Mouse (Mus musculus) lung, embryonic 15.5 days (tissue): ENCODE data around the gene Map3k6. TPM values are rescaled to one million over a fixed set of nuclear protein-coding genes. Genes with fewer than 3 reads are reported as not detected.

ENCODE experiments used
- ATAC-seq: fragments of 200-750 bp; cut with Nextera tagmentation; 2 replicates; pipeline ENCODE4 v1.8.0; 2017; ENCODE audit warnings: moderate number of reproducible peaks, borderline replicate concordance; ENCODE audit not compliant: low FRiP score, low TSS enrichment; ENCODE audit errors: extremely low read depth
- H3K27ac ChIP-seq: fragments of 300-500 bp; sonication (generic); 2 replicates; pipeline ENCODE4 v1.5.1; 2015; ENCODE audit warnings: moderate library complexity, mild to moderate bottlenecking, inconsistent platforms
- H3K27me3 ChIP-seq: fragments of 300-500 bp; sonication (generic); 2 replicates; pipeline ENCODE4 v1.6.1; 2015; ENCODE audit warnings: inconsistent platforms
- H3K36me3 ChIP-seq: fragments of 300-500 bp; sonication (generic); 2 replicates; pipeline ENCODE4 v1.6.1; 2015; ENCODE audit warnings: inconsistent platforms
- H3K4me1 ChIP-seq: fragments of 300-500 bp; sonication (generic); 2 replicates; pipeline ENCODE4 v1.6.1; 2015; ENCODE audit warnings: inconsistent platforms
- H3K4me2 ChIP-seq: fragments of 300-500 bp; sonication (generic); 2 replicates; pipeline ENCODE4 v1.6.1; 2015; ENCODE audit warnings: inconsistent platforms, mild to moderate bottlenecking, moderate library complexity
- H3K4me3 ChIP-seq: fragments of 300-500 bp; sonication (generic); 2 replicates; pipeline ENCODE4 v1.5.1; 2015; ENCODE audit warnings: mild to moderate bottlenecking, inconsistent platforms
- H3K9ac ChIP-seq: fragments of 300-500 bp; sonication (generic); 2 replicates; pipeline ENCODE4 v1.6.1; 2015; ENCODE audit warnings: inconsistent platforms
- H3K9me3 ChIP-seq: fragments of 300-500 bp; sonication (generic); 2 replicates; pipeline ENCODE4 v1.6.1; 2016; ENCODE audit warnings: inconsistent platforms
- WGBS: fragments of 180-500 bp; shearing (Covaris S2); methylation state at CpG from one replicate; pipeline ENCODE4 v1.1.7; 2015; 5-methylcytosine and 5-hydroxymethylcytosine counted together
- polyA plus RNA-seq: library from polyadenylated mRNA; unstranded; fragments of >200 nt; fragmentation: Nextera tagmentation; extraction: Ambion mirVana; gene quantifications from 2 replicates; pipeline ENCODE4 v1.2.1, GENCODE M21; 2015

Gene Map3k6
- polyA plus RNA-seq, 1 experiment from 2014 or later, result 3.0 TPM

DNA sequence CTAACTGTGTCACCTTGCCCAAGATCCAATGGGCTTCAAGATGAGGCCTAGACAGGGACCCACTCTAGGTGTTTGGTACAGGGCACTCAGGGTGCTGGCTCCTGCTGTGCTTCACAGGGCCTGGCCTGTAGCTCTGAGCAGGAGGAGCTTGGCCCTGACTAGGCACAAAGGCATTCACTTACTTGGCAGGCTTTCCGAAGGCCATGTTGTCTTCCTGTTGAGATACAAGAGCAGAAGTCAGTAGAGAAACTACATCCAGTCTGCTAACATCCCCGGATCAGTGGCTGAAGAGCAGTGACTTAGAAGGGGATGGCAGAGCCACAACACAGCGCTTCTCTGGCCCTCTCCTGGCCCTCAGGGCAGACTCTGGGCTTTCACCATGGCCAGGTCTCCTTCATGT is 29.0 kb downstream of the Map3k6 start:
- Histone ChIP-seq H3K4me1 (no peaks in the 10 kb centered on the region), H3K9ac (no peak overlapping the region), H3K4me2 (no peak overlapping the region), H3K27ac (no peak overlapping the region), H3K27me3 (no peaks in the 10 kb centered on the region), H3K4me3 (no peak overlapping the region), H3K36me3 (peaks cover 51% of the 10 kb centered on the region), H3K9me3 (no peaks in the 10 kb centered on the region)
- ATAC-seq, result no peak
- WGBS, result 85% methylated on average over 3 of the region's 3 CpGs

DNA sequence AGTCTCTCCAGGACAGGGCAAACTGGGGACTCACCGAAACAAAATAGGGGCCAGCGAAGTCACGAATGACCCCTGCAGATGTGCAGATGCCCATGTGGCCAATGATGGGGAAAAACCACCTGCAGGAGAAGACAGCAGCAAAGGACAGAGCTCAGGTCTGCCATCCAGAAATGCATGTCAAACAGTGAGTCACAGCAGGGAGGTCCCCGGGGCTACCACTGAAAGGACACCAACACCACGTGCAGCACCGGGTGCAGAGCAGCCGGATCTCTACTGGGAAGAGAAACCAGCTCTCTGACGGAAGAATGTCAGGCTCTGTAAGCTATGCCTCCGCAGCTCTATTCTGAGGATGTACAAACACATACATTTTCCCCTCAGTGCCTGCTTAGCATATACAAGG is 30.3 kb downstream of the Map3k6 start:
- H3K27me3 ChIP-seq, result no peaks in the 10 kb centered on the region
- 89% methylated on average over 9 of the region's 9 CpGs for WGBS
- no peaks in the 10 kb centered on the region for H3K9me3 ChIP-seq
- H3K27ac ChIP-seq, result no peak overlapping the region
- H3K9ac ChIP-seq, result no peak overlapping the region
- peaks cover 39% of the 10 kb centered on the region for H3K36me3 ChIP-seq
- H3K4me2 ChIP-seq, result no peak overlapping the region
- H3K4me1 ChIP-seq, result peaks cover 4% of the 10 kb centered on the region; the same call in 1 of the 2 replicates
- ATAC-seq, result no peak
- no peak overlapping the region for H3K4me3 ChIP-seq

DNA sequence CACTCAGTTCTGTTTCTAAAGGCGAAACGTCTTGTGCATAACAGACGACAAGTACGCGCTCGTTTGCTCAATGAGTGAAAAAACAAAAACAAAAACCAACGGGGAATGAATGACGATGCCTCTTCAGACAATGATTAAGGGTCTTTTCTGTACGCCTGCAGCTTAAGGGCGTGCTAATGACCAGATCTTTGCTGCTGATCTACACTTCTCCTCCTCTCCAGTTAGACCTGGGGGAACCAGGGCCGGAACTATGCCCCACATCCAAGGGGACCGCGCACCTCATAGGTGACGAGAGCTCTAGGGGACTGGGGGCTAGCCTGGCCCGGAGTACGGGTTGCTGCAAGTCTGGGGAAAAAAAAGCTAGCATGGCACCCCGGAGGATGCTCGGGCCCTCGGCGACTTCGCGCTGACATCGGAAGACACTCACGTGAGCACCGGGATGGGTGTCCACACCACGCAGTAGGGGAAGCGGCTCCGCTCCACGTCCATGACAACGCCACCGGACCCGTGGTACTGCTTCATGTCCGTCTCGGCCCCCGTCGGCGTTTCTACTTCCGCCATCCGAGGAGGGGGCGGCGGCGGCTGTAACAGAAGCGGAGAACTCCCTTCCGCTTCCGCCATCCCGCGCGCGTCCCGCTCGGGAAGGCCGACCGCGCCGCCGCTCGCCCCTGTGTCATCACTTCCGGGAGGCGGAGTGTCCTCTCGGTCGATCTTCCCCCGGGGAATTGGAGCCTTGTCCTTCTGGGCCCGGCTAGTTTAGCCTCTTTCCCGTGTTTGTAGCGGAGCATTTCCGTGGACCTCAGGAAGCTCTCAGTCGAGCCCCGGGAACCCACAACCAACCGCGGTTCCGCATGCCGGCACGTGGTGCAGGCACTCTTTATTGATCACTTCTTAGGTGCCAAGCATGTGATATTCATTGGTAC is 36.7 kb downstream of the Map3k6 start, which contains the start of gene Tmem222:
Gene Tmem222, minus strand, starts transcription at position 689 of the 923 bp plus-strand sequence.
- H3K9me3 ChIP-seq, result no peaks in the 10 kb centered on the region
- peak; percentile 92 for ATAC-seq
- peak within 1 kb of the TSS; percentile 59 for H3K4me3 ChIP-seq
- peak within 1 kb of the TSS; percentile 67 for H3K9ac ChIP-seq
- H3K27ac ChIP-seq, result peak within 1 kb of the TSS; percentile 82
- under 1% methylated on average over 73 of the region's 73 CpGs for WGBS
- H3K4me1 ChIP-seq, result peaks cover 19% of the 10 kb centered on the region
- H3K36me3 ChIP-seq, result no peaks in the 10 kb centered on the region
- peak within 1 kb of the TSS; percentile 55 for H3K4me2 ChIP-seq
- no peaks in the 10 kb centered on the region for H3K27me3 ChIP-seq

DNA sequence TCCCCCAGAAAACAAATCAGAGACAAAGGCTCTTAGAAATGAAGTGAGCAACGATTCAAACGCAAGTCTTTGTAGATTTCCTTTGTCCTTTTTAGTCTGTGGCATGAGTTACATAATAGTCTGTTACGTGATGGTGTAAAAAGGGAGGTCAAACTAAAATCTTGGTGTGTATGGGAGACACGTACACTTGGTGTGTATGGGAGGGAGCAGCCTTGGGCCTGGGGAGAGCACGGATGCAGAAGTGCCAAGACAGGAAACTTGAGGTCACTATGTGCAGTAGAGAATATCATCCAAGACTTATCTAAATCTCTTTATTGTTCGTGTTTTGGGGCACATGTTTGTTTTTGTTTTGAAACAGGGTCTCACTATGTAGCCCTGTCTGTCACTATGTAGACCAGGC is 37.4 kb downstream of the Map3k6 start:
- H3K27ac ChIP-seq, result peak overlapping the region; percentile 82
- H3K4me1 ChIP-seq, result peaks cover 19% of the 10 kb centered on the region
- peak overlapping the region; percentile 67; the same call in 1 of the 2 replicates for H3K9ac ChIP-seq
- H3K4me3 ChIP-seq, result peak overlapping the region; percentile 59
- 18% methylated on average over 6 of the region's 6 CpGs for WGBS
- H3K9me3 ChIP-seq, result no peaks in the 10 kb centered on the region
- H3K4me2 ChIP-seq, result peak overlapping the region; percentile 55
- no peak for ATAC-seq
- H3K27me3 ChIP-seq, result no peaks in the 10 kb centered on the region
- no peaks in the 10 kb centered on the region for H3K36me3 ChIP-seq

DNA sequence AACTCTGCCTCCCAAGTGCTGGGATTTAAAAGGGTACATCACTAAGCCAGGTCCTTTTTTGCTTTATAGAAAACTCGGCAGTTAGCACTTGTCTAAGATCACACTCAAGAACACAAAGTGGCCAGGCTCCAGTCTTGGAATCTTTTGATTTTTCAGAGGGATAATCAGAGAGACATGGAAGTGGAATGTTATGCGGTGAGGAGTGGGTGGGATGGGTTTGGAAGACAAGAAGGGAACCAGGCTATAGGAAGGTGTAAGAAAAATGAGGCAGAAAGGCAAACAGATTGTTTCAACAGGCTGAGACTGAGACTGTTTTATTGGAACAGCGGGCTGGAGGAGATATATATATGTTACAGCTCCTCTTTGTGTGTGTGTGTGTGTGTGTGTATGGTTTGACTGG is 37.9 kb downstream of the Map3k6 start:
- Histone ChIP-seq H3K27me3 (no peaks in the 10 kb centered on the region), H3K4me1 (peaks cover 19% of the 10 kb centered on the region), H3K4me3 (no peak overlapping the region), H3K27ac (peak overlapping the region; percentile 82), H3K36me3 (no peaks in the 10 kb centered on the region), H3K4me2 (peak overlapping the region; percentile 55), H3K9ac (no peak overlapping the region), H3K9me3 (no peaks in the 10 kb centered on the region)
- ATAC-seq, result no peak
- WGBS, result 84% methylated on average over 3 of the region's 3 CpGs

DNA sequence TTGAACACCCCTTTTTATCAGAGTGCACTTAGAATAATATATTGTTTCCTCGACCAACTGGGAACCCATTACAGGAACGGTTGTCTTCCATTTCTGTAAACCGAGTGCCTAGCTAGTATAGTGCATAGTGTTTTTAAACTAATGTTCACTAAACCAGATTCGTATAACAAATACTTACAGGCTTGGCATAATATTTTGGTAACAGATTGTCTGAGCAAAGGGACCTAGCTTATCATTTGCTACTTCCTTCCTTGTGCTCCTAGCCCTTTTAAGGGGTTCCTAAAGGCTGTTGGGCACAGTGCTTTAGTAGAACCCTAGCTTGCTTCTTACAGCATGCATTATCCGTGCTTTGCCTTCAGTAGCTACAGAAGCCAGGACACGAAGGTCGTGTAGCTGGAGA is 40.9 kb downstream of the Map3k6 start:
- H3K9ac ChIP-seq, result no peak overlapping the region
- ATAC-seq, result no peak
- H3K27me3 ChIP-seq, result no peaks in the 10 kb centered on the region
- H3K27ac ChIP-seq, result peak overlapping the region; percentile 48; the same call in 1 of the 2 replicates
- 27% methylated on average over 7 of the region's 7 CpGs for WGBS
- no peaks in the 10 kb centered on the region for H3K36me3 ChIP-seq
- no peak overlapping the region for H3K4me3 ChIP-seq
- H3K4me2 ChIP-seq, result no peak overlapping the region
- H3K9me3 ChIP-seq, result no peaks in the 10 kb centered on the region
- H3K4me1 ChIP-seq, result peaks cover 10% of the 10 kb centered on the region

DNA sequence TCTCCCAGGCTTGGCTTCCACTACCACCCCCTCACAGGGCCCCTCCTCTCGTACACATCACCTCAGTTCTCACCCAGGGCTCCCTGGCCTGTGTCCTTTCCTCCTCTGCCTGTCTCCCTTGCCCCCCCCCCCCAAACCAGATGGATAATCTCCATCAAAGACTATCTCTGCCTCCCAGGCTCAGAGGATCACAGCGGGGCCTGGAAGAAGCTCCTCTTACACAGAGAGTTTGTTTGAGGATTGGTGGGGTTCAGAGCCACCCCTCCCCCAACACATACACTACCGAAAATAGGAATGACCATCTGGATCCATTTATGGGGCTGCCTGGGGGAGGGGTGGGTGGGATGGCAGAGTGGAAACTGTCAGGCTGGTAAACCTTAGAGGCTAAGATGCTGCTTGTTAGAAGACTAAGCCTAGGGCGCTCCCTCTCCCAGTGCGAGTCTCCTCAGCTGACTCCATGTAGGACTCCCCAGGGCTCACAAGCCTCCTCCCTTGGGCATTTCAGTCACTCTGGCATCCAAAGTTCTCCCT is 41.4 kb downstream of the Map3k6 start:
- Histone ChIP-seq H3K27me3 (no peaks in the 10 kb centered on the region), H3K4me1 (peaks cover 6% of the 10 kb centered on the region; the same call in 1 of the 2 replicates), H3K9me3 (no peaks in the 10 kb centered on the region), H3K4me3 (no peak overlapping the region), H3K9ac (no peak overlapping the region), H3K4me2 (no peak overlapping the region), H3K27ac (peak overlapping the region; percentile 48; the same call in 1 of the 2 replicates), H3K36me3 (no peaks in the 10 kb centered on the region)
- ATAC-seq, result peak; percentile 4; the same call in 1 of the 2 replicates
- 20% methylated on average over 5 of the region's 5 CpGs for WGBS

DNA sequence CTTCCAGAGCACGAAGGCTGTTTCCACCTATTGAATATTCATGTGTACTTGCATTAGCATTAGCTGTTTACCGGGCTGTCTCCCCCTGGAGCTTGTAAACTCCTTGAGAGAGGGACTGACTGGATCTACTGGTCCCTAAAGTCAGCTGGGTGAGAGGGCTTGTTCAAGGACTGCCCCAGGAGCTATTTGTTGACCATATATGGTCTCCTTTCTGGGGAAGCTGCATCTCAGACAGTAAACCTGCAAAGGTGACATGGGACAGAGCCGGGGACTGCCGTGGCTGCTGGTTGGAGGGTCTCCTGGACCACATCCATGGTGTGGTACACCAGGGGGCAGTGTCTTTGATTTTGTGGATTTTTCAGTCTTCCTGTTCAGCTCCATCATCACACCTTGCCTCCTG is 42.0 kb downstream of the Map3k6 start:
- Histone ChIP-seq H3K36me3 (no peaks in the 10 kb centered on the region), H3K9me3 (no peaks in the 10 kb centered on the region), H3K4me3 (no peak overlapping the region), H3K4me2 (no peak overlapping the region), H3K4me1 (peaks cover 6% of the 10 kb centered on the region; the same call in 1 of the 2 replicates), H3K9ac (no peak overlapping the region), H3K27ac (0 out of 2 replicates have a peak overlapping the region, but pooled peaks have one; percentile 1), H3K27me3 (no peaks in the 10 kb centered on the region)
- no peak for ATAC-seq
- 19% methylated on average over 4 of the region's 4 CpGs for WGBS

DNA sequence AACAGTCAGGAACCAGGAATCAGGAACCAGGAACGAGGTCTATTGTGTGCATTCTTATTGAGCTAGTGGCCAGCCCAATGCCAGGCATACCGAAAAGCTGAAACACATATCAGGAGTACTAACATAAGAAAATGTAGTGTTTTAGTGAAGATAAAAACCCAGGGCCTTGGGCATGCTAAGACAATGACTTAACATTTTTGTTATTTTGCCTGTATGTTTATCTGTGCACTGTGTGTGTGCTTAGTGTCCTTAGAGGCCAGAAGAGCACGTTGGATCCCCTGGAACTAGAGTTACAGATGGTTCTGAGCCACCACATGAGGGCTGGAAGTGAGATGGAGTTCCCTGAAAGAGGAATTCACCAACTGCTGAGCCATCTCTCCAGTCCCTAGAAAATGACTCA is 44.7 kb downstream of the Map3k6 start:
- Histone ChIP-seq H3K4me2 (no peak overlapping the region), H3K4me3 (no peak overlapping the region), H3K36me3 (no peaks in the 10 kb centered on the region), H3K9me3 (no peaks in the 10 kb centered on the region), H3K27me3 (no peaks in the 10 kb centered on the region), H3K27ac (no peak overlapping the region), H3K4me1 (no peaks in the 10 kb centered on the region), H3K9ac (no peak overlapping the region)
- ATAC-seq, result no peak
- WGBS, result 80% methylated on average over 3 of the region's 3 CpGs

DNA sequence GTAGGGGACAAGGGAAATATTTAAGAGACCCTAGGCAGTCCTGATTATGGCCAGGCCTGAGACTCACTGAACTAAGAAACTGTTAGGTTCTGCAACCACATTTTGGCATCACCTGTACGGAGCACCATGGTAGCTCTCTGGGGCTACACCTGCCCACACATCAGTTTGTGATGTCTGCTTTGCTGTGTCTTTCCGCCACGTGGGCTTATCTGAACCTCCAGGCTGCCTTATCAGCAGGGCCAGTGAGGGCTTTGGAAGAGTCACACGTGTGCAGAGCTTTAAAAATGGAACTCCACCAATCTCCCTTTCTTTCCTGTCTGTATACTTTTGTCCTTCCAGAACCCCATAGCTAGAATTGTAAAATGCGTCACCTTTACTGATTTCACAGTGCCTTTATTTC is 45.3 kb downstream of the Map3k6 start:
- no peak for ATAC-seq
- no peak overlapping the region for H3K4me2 ChIP-seq
- H3K9ac ChIP-seq, result no peak overlapping the region
- H3K36me3 ChIP-seq, result no peaks in the 10 kb centered on the region
- no peak overlapping the region for H3K27ac ChIP-seq
- no peaks in the 10 kb centered on the region for H3K9me3 ChIP-seq
- H3K4me3 ChIP-seq, result no peak overlapping the region
- WGBS, result 54% methylated on average over 5 of the region's 5 CpGs
- no peaks in the 10 kb centered on the region for H3K4me1 ChIP-seq
- H3K27me3 ChIP-seq, result no peaks in the 10 kb centered on the region

DNA sequence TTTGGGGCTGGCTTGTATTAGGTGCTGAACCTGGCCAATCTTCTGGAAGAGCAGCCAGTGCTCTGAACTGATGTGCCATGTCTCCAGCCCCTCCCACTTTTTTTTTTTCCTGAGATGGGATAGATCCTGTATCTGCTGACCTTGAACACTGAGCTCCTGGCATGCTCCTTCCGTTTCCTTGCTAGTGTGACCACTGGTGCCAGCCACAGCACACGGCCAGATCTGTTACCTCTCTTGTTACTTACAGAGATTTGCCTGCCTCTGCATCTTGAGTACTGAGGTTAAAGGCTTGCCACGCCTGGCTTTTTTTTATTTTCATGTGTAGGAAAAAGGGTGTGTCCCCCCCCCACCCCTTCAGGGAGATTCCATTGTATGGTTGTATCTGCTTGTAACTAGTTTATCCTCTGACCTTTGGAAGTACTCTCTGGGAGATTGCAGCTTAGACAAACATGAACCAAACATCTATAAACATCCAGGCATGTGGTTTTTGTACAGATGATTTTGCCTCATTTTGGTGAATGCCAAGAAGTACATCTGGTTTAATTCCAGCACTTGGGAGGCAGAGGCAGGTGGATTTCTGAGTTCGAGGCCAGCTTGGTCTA is 46.0 kb downstream of the Map3k6 start:
- no peaks in the 10 kb centered on the region for H3K27me3 ChIP-seq
- H3K4me1 ChIP-seq, result no peaks in the 10 kb centered on the region
- no peak overlapping the region for H3K27ac ChIP-seq
- no peak overlapping the region for H3K4me3 ChIP-seq
- no peaks in the 10 kb centered on the region for H3K36me3 ChIP-seq
- no peaks in the 10 kb centered on the region for H3K9me3 ChIP-seq
- ATAC-seq, result no peak
- H3K4me2 ChIP-seq, result no peak overlapping the region
- WGBS, result 78% methylated on average over 4 of the region's 4 CpGs
- no peak overlapping the region for H3K9ac ChIP-seq

DNA sequence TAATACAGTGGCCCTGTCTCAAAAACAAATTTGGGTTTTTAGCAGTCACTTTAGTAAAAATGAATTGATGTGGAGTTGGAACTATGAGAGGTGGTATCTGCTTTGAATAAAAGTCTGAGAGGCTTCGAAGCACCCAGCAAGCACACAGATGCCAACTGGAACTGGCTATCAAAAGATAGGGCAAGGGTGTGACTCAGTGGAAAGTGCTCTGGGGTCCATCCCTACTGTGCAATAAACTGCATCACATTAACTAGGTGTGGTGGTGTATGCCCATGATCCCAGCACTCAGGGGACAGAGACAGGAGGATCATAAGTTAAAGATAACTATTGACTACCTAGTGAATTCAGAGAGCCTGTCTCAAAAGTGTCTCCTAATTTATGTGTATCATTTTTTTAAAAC is 50.6 kb downstream of the Map3k6 start:
- H3K36me3 ChIP-seq, result peaks cover 3% of the 10 kb centered on the region; the same call in 1 of the 2 replicates
- no peak overlapping the region for H3K27ac ChIP-seq
- no peaks in the 10 kb centered on the region for H3K9me3 ChIP-seq
- no peak overlapping the region for H3K4me3 ChIP-seq
- 95% methylated on average over 1 of the region's 1 CpGs for WGBS
- no peaks in the 10 kb centered on the region for H3K27me3 ChIP-seq
- peaks cover 6% of the 10 kb centered on the region for H3K4me1 ChIP-seq
- H3K4me2 ChIP-seq, result no peak overlapping the region
- no peak overlapping the region for H3K9ac ChIP-seq
- no peak for ATAC-seq
